Mouse (Mus musculus) intestine, postnatal 0 days (tissue): ENCODE measurements around the gene Aatf. TPM values are rescaled to one million over a fixed set of nuclear protein-coding genes. Genes with fewer than 3 reads are reported as not detected.

Experiments used
- ATAC-seq: fragments of 200-750 bp; cut with Nextera tagmentation; 2 replicates; pipeline ENCODE4 v1.8.0; 2017; ENCODE audit warnings: mild to moderate bottlenecking, moderate TSS enrichment, moderate library complexity
- H3K27ac ChIP-seq: fragments of 300-500 bp; sonication (generic); 2 replicates; pipeline ENCODE4 v1.5.1; 2014; ENCODE audit warnings: mild to moderate bottlenecking, low read depth, low read length, moderate library complexity
- H3K27me3 ChIP-seq: fragments of 300-500 bp; sonication (generic); replicated peaks from 2 replicates; pipeline ENCODE4 v1.6.1; 2014; ENCODE audit warnings: low read length, mixed read lengths; ENCODE audit not compliant: control insufficient read depth, insufficient read depth
- H3K36me3 ChIP-seq: fragments of 300-500 bp; sonication (generic); 2 replicates; pipeline ENCODE4 v1.6.1; 2014; ENCODE audit warnings: mild to moderate bottlenecking, moderate library complexity; ENCODE audit not compliant: control insufficient read depth, insufficient read depth
- H3K4me1 ChIP-seq: fragments of 300-500 bp; sonication (generic); replicated peaks from 2 replicates; pipeline ENCODE4 v1.6.1; 2014; ENCODE audit warnings: antibody characterized with exemption, low read length, mixed read lengths; ENCODE audit not compliant: control insufficient read depth, insufficient read depth
- H3K4me2 ChIP-seq: fragments of 300-500 bp; sonication (generic); replicated peaks from 2 replicates; pipeline ENCODE4 v1.6.1; 2014; ENCODE audit warnings: low read depth, mild to moderate bottlenecking, moderate library complexity
- H3K4me3 ChIP-seq: fragments of 300-500 bp; sonication (generic); 2 replicates; pipeline ENCODE4 v1.5.1; 2014; ENCODE audit warnings: low read depth, low read length
- H3K9ac ChIP-seq: fragments of 300-500 bp; sonication (generic); 2 replicates; pipeline ENCODE4 v1.6.1; 2014; ENCODE audit warnings: mild to moderate bottlenecking, low read depth, low read length
- H3K9me3 ChIP-seq: fragments of 300-500 bp; sonication (generic); 2 replicates; pipeline ENCODE4 v1.6.1; 2016; ENCODE audit warnings: mixed run types; ENCODE audit not compliant: control insufficient read depth
- CTCF ChIP-seq: sonication (generic); IDR thresholded peaks from 2 replicates; pipeline ENCODE4 v1.5.1; 2016; ENCODE audit warnings: low read depth, mild to moderate bottlenecking, control low read depth, antibody characterized with exemption, moderate library complexity
- WGBS: fragments of 180-500 bp; shearing (Covaris S2); extraction: QIAGEN DNeasy Blood & Tissue Kit; methylation state at CpG from one replicate; pipeline ENCODE4 v1.1.7; 2014; 5-methylcytosine and 5-hydroxymethylcytosine counted together
- polyA plus RNA-seq: library from polyadenylated mRNA; unstranded; fragments of >200 nt; fragmentation: Nextera tagmentation; extraction: Ambion mirVana; gene quantifications from 2 replicates; pipeline ENCODE4 v1.2.1, GENCODE M21; 2015

Aatf gene
- polyA plus RNA-seq, 1 experiment from 2014 or later = 25.6 TPM

- Histone ChIP-seq H3K27me3 (no peaks in the 10 kb centered on the region), H3K4me3 (no peak overlapping the region), H3K9me3 (no peaks in the 10 kb centered on the region), H3K4me1 (no peaks in the 10 kb centered on the region), H3K9ac (no peak overlapping the region), H3K4me2 (no peak overlapping the region), H3K27ac (no peak overlapping the region), H3K36me3 (no peaks in the 10 kb centered on the region)
- 73% methylated on average over 7 of the region's 7 CpGs for WGBS
- ATAC-seq = no peak
- no peak for TF ChIP-seq CTCF
These were observed 101.7 kb downstream of the Aatf start for GRCm38 (mm10) chr11:84411642-84412018.

- H3K4me1 ChIP-seq = no peaks in the 10 kb centered on the region
- no peak overlapping the region for H3K4me3 ChIP-seq
- no peak overlapping the region for H3K27ac ChIP-seq
- H3K9ac ChIP-seq = no peak overlapping the region
- ATAC-seq = no peak
- H3K9me3 ChIP-seq = no peaks in the 10 kb centered on the region
- H3K36me3 ChIP-seq = no peaks in the 10 kb centered on the region
- H3K4me2 ChIP-seq = no peak overlapping the region
- no peak for TF ChIP-seq CTCF
- H3K27me3 ChIP-seq = no peaks in the 10 kb centered on the region
- WGBS = 52% methylated on average over 7 of the region's 7 CpGs
These were observed 102.3 kb downstream of the Aatf start for GRCm38 (mm10) chr11:84410879-84411641.

GRCm38 (mm10) chr11:84410383-84410782 is 102.9 kb downstream of the Aatf start:
- Histone ChIP-seq H3K27me3 (no peaks in the 10 kb centered on the region), H3K4me1 (no peaks in the 10 kb centered on the region), H3K4me3 (no peak overlapping the region), H3K27ac (no peak overlapping the region), H3K4me2 (no peak overlapping the region), H3K9me3 (no peaks in the 10 kb centered on the region), H3K9ac (no peak overlapping the region), H3K36me3 (no peaks in the 10 kb centered on the region)
- 60% methylated on average over 4 of the region's 4 CpGs for WGBS
- no peak for ATAC-seq
- no peak for TF ChIP-seq CTCF

- no peak for ATAC-seq
- no peaks in the 10 kb centered on the region for H3K9me3 ChIP-seq
- no peak overlapping the region for H3K4me3 ChIP-seq
- H3K27ac ChIP-seq = no peak overlapping the region
- no peaks in the 10 kb centered on the region for H3K27me3 ChIP-seq
- no peaks in the 10 kb centered on the region for H3K4me1 ChIP-seq
- WGBS = 96% methylated on average over 4 of the region's 4 CpGs
- 0 out of 2 replicates have a peak, but pooled peaks cover under 1% of the 10 kb centered on the region for H3K36me3 ChIP-seq
- peak; percentile 43 for TF ChIP-seq CTCF
- no peak overlapping the region for H3K9ac ChIP-seq
- H3K4me2 ChIP-seq = no peak overlapping the region
These were observed 106.6 kb downstream of the Aatf start for GRCm38 (mm10) chr11:84406733-84407132.

GRCm38 (mm10) chr11:84395010-84395409 is 118.3 kb downstream of the Aatf start:
- no peaks in the 10 kb centered on the region for H3K9me3 ChIP-seq
- 0 out of 2 replicates have a peak, but pooled peaks have one; percentile 27 for TF ChIP-seq CTCF
- H3K27ac ChIP-seq = no peak overlapping the region
- no peak overlapping the region for H3K4me3 ChIP-seq
- WGBS = 79% methylated on average over 1 of the region's 1 CpGs
- no peaks in the 10 kb centered on the region for H3K4me1 ChIP-seq
- H3K4me2 ChIP-seq = no peak overlapping the region
- ATAC-seq = no peak
- no peak overlapping the region for H3K9ac ChIP-seq
- no peaks in the 10 kb centered on the region for H3K27me3 ChIP-seq
- H3K36me3 ChIP-seq = peaks cover 37% of the 10 kb centered on the region; the same call in 1 of the 2 replicates

- Histone ChIP-seq H3K36me3 (peaks cover 36% of the 10 kb centered on the region; the same call in 1 of the 2 replicates), H3K4me1 (no peaks in the 10 kb centered on the region; the same call in 1 of the 2 replicates), H3K27me3 (no peaks in the 10 kb centered on the region), H3K9ac (no peak overlapping the region), H3K27ac (no peak overlapping the region), H3K4me2 (no peak overlapping the region), H3K9me3 (no peaks in the 10 kb centered on the region), H3K4me3 (no peak overlapping the region)
- TF ChIP-seq CTCF = peak; percentile 44
- ATAC-seq = peak; percentile 43; the same call in 1 of the 2 replicates
- WGBS = 41% methylated on average over 7 of the region's 7 CpGs
These were observed 119.8 kb downstream of the Aatf start for GRCm38 (mm10) chr11:84393571-84393970.
